Mouse (Mus musculus) midbrain, embryonic 11.5 days (tissue): ENCODE results near the gene 1700019N19Rik. TPM values are rescaled to one million over a fixed set of nuclear protein-coding genes. Genes with fewer than 3 reads are reported as not detected.
A peak's percentile ranks its signal among the peaks of the same experiment; 100 is the strongest.

Source experiments
- ATAC-seq: fragments of 200-750 bp; cut with Nextera tagmentation; 2 replicates; pipeline ENCODE4 v1.8.0; 2017; ENCODE audit warnings: moderate TSS enrichment, moderate library complexity; ENCODE audit not compliant: low FRiP score
- DNase-seq: peaks from one replicate; pipeline ENCODE4 v3.0.0; 2015; ENCODE audit warnings: low spot score; ENCODE audit errors: missing footprints
- H3K27ac ChIP-seq: fragments of 300-500 bp; sonication (generic); 2 replicates; pipeline ENCODE4 v1.5.1; 2014; ENCODE audit warnings: low read depth, low read length
- H3K27me3 ChIP-seq: fragments of 300-500 bp; sonication (generic); 2 replicates; pipeline ENCODE4 v1.6.1; 2014; ENCODE audit warnings: mild to moderate bottlenecking, low read length, moderate library complexity, mixed read lengths; ENCODE audit not compliant: control insufficient read depth, insufficient read depth
- H3K36me3 ChIP-seq: fragments of 300-500 bp; sonication (generic); 2 replicates; pipeline ENCODE4 v1.6.1; 2014; ENCODE audit warnings: mild to moderate bottlenecking, low read length, moderate library complexity, mixed read lengths; ENCODE audit not compliant: control insufficient read depth, insufficient read depth
- H3K4me1 ChIP-seq: fragments of 300-500 bp; sonication (generic); 2 replicates; pipeline ENCODE4 v1.6.1; 2014; ENCODE audit warnings: low read length; ENCODE audit not compliant: control insufficient read depth, insufficient read depth
- H3K4me2 ChIP-seq: fragments of 300-500 bp; sonication (generic); 2 replicates; pipeline ENCODE4 v1.6.1; 2014; ENCODE audit warnings: mild to moderate bottlenecking, moderate library complexity
- H3K4me3 ChIP-seq: fragments of 300-500 bp; sonication (generic); 2 replicates; pipeline ENCODE4 v1.5.1; 2014; ENCODE audit warnings: low read depth, low read length
- H3K9ac ChIP-seq: fragments of 300-500 bp; sonication (generic); 2 replicates; pipeline ENCODE4 v1.6.1; 2014; ENCODE audit warnings: low read length
- H3K9me3 ChIP-seq: fragments of 300-500 bp; sonication (generic); 2 replicates; pipeline ENCODE4 v1.6.1; 2016; ENCODE audit warnings: low read length; ENCODE audit not compliant: control insufficient read depth
- WGBS: fragments of 180-500 bp; shearing (Covaris S2); extraction: QIAGEN DNeasy Blood & Tissue Kit; methylation state at CpG from one replicate; pipeline ENCODE4 v1.1.7; 2014; 5-methylcytosine and 5-hydroxymethylcytosine counted together
- polyA plus RNA-seq: library from polyadenylated mRNA; unstranded; fragments of >200 nt; fragmentation: Nextera tagmentation; extraction: Ambion mirVana; gene quantifications from 2 replicates; pipeline ENCODE4 v1.2.1, GENCODE M21; 2014

1700019N19Rik gene
- polyA plus RNA-seq, 1 experiment from 2014 or later = not detected

GRCm38 (mm10) chr19:58776461-58776860, 17.8 kb downstream of the 1700019N19Rik start:
- ATAC-seq = no peak
- no peaks in the 10 kb centered on the region for H3K4me1 ChIP-seq
- H3K27ac ChIP-seq = no peak overlapping the region
- no peak overlapping the region for H3K4me3 ChIP-seq
- H3K36me3 ChIP-seq = no peaks in the 10 kb centered on the region
- no peak overlapping the region for H3K9ac ChIP-seq
- DNase-seq = no peak
- no peaks in the 10 kb centered on the region for H3K9me3 ChIP-seq
- 81% methylated on average over 5 of the region's 5 CpGs for WGBS
- H3K4me2 ChIP-seq = no peak overlapping the region
- no peaks in the 10 kb centered on the region for H3K27me3 ChIP-seq

GRCm38 (mm10) chr19:58767329-58767728, 26.9 kb downstream of the 1700019N19Rik start:
- Histone ChIP-seq H3K4me2 (no peak overlapping the region), H3K9me3 (no peaks in the 10 kb centered on the region), H3K4me3 (no peak overlapping the region), H3K27ac (no peak overlapping the region), H3K9ac (no peak overlapping the region), H3K27me3 (no peaks in the 10 kb centered on the region), H3K36me3 (no peaks in the 10 kb centered on the region), H3K4me1 (no peaks in the 10 kb centered on the region)
- DNase-seq (peak; percentile 44), ATAC-seq (no peak)
- 26% methylated on average over 6 of the region's 6 CpGs for WGBS

GRCm38 (mm10) chr19:58762848-58763541, 31.3 kb downstream of the 1700019N19Rik start:
- Histone ChIP-seq H3K27me3 (no peaks in the 10 kb centered on the region), H3K4me3 (no peak overlapping the region), H3K36me3 (no peaks in the 10 kb centered on the region), H3K4me2 (no peak overlapping the region), H3K9me3 (no peaks in the 10 kb centered on the region), H3K27ac (no peak overlapping the region), H3K4me1 (no peaks in the 10 kb centered on the region), H3K9ac (no peak overlapping the region)
- peak; percentile 73 for ATAC-seq
- peak; percentile 90 for DNase-seq
- 14% methylated on average over 12 of the region's 12 CpGs for WGBS

- WGBS = 17% methylated on average over 6 of the region's 6 CpGs
- H3K9me3 ChIP-seq = no peaks in the 10 kb centered on the region
- H3K4me1 ChIP-seq = no peaks in the 10 kb centered on the region
- no peak overlapping the region for H3K9ac ChIP-seq
- H3K27me3 ChIP-seq = no peaks in the 10 kb centered on the region
- ATAC-seq (peak; percentile 44; the same call in 1 of the 2 replicates), DNase-seq (peak; percentile 81)
- no peak overlapping the region for H3K4me2 ChIP-seq
- no peak overlapping the region for H3K4me3 ChIP-seq
- H3K27ac ChIP-seq = no peak overlapping the region
- H3K36me3 ChIP-seq = no peaks in the 10 kb centered on the region
Measured at GRCm38 (mm10) chr19:58762316-58762715, 31.9 kb downstream of the 1700019N19Rik start.

GRCm38 (mm10) chr19:58759423-58759822, 34.8 kb downstream of the 1700019N19Rik start, which contains the start of gene Pnliprp2:
Gene Pnliprp2 (plus strand): TSS chr19:58759719.
- Histone ChIP-seq H3K4me2 (no peak within 1 kb of the TSS), H3K4me1 (no peaks in the 10 kb centered on the region), H3K27ac (no peak within 1 kb of the TSS), H3K27me3 (no peaks in the 10 kb centered on the region), H3K9ac (no peak within 1 kb of the TSS), H3K4me3 (no peak within 1 kb of the TSS), H3K36me3 (no peaks in the 10 kb centered on the region), H3K9me3 (no peaks in the 10 kb centered on the region)
- DNase-seq (peak; percentile 12), ATAC-seq (no peak)
- 66% methylated on average over 9 of the region's 9 CpGs for WGBS

GRCm38 (mm10) chr19:58758871-58759270, 35.4 kb downstream of the 1700019N19Rik start:
- ATAC-seq (no peak), DNase-seq (no peak)
- Histone ChIP-seq H3K9ac (no peak overlapping the region), H3K4me1 (no peaks in the 10 kb centered on the region), H3K4me3 (no peak overlapping the region), H3K4me2 (no peak overlapping the region), H3K27ac (no peak overlapping the region), H3K36me3 (no peaks in the 10 kb centered on the region), H3K27me3 (no peaks in the 10 kb centered on the region), H3K9me3 (no peaks in the 10 kb centered on the region)
- WGBS = 92% methylated on average over 4 of the region's 4 CpGs

- no peaks in the 10 kb centered on the region for H3K9me3 ChIP-seq
- H3K36me3 ChIP-seq = no peaks in the 10 kb centered on the region
- H3K27me3 ChIP-seq = no peaks in the 10 kb centered on the region
- H3K4me1 ChIP-seq = no peaks in the 10 kb centered on the region
- no peak for DNase-seq
- no peak overlapping the region for H3K27ac ChIP-seq
- H3K9ac ChIP-seq = no peak overlapping the region
- no peak overlapping the region for H3K4me2 ChIP-seq
- WGBS = 76% methylated on average over 2 of the region's 2 CpGs
- H3K4me3 ChIP-seq = no peak overlapping the region
- ATAC-seq = no peak
Measured at GRCm38 (mm10) chr19:58751504-58751903, 42.8 kb downstream of the 1700019N19Rik start.

- H3K27ac ChIP-seq = no peak overlapping the region
- no peaks in the 10 kb centered on the region for H3K36me3 ChIP-seq
- no peak overlapping the region for H3K4me2 ChIP-seq
- H3K9ac ChIP-seq = no peak overlapping the region
- WGBS = 80% methylated on average over 2 of the region's 2 CpGs
- no peak for DNase-seq
- H3K27me3 ChIP-seq = no peaks in the 10 kb centered on the region
- no peaks in the 10 kb centered on the region for H3K4me1 ChIP-seq
- H3K9me3 ChIP-seq = no peaks in the 10 kb centered on the region
- H3K4me3 ChIP-seq = no peak overlapping the region
- no peak for ATAC-seq
Measured at GRCm38 (mm10) chr19:58750822-58751221, 43.4 kb downstream of the 1700019N19Rik start.

GRCm38 (mm10) chr19:58747498-58748000, 46.7 kb downstream of the 1700019N19Rik start:
- H3K27me3 ChIP-seq = no peaks in the 10 kb centered on the region
- 91% methylated on average over 9 of the region's 9 CpGs for WGBS
- H3K36me3 ChIP-seq = no peaks in the 10 kb centered on the region
- no peaks in the 10 kb centered on the region for H3K4me1 ChIP-seq
- no peak overlapping the region for H3K9ac ChIP-seq
- DNase-seq (no peak), ATAC-seq (no peak)
- H3K9me3 ChIP-seq = no peaks in the 10 kb centered on the region
- no peak overlapping the region for H3K4me2 ChIP-seq
- no peak overlapping the region for H3K27ac ChIP-seq
- no peak overlapping the region for H3K4me3 ChIP-seq
